Mouse (Mus musculus) cerebral cortex, adult 2 months (tissue): Measurements from ENCODE around the gene Ptgdr2.

ENCODE experiments used
- WGBS: fragments of 180-500 bp; shearing (Covaris S2); methylation state at CpG from one replicate; pipeline ENCODE4 v1.1.7; 2018; 5-methylcytosine and 5-hydroxymethylcytosine counted together

Ptgdr2 gene

GRCm38 (mm10) chr19:10975187-10975586 is 38.2 kb downstream of the Ptgdr2 start:
- 88% methylated on average over 2 of the region's 2 CpGs for WGBS

DNA sequence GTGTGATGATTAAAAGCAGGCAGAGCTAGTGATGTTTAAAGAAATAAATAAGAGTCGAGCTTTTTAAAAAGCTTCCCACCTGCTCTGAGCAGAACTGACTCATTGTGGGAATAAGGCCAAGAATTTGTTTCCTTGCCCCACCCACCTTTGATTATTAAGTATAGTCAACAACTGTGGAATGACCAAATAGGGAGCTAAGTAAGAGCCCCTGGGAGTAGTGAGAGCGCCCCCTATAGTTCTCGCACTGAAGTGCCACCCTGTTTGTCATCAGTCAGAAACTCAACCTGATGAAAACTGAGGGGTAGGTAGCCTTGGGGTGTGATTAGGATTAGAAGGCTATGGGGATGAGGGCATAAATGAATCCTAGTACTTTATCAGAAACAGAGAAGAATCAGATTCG is 39.4 kb downstream of the Ptgdr2 start:
- whole genome bisulfite sequencing, result 39% methylated on average over 4 of the region's 4 CpGs

DNA sequence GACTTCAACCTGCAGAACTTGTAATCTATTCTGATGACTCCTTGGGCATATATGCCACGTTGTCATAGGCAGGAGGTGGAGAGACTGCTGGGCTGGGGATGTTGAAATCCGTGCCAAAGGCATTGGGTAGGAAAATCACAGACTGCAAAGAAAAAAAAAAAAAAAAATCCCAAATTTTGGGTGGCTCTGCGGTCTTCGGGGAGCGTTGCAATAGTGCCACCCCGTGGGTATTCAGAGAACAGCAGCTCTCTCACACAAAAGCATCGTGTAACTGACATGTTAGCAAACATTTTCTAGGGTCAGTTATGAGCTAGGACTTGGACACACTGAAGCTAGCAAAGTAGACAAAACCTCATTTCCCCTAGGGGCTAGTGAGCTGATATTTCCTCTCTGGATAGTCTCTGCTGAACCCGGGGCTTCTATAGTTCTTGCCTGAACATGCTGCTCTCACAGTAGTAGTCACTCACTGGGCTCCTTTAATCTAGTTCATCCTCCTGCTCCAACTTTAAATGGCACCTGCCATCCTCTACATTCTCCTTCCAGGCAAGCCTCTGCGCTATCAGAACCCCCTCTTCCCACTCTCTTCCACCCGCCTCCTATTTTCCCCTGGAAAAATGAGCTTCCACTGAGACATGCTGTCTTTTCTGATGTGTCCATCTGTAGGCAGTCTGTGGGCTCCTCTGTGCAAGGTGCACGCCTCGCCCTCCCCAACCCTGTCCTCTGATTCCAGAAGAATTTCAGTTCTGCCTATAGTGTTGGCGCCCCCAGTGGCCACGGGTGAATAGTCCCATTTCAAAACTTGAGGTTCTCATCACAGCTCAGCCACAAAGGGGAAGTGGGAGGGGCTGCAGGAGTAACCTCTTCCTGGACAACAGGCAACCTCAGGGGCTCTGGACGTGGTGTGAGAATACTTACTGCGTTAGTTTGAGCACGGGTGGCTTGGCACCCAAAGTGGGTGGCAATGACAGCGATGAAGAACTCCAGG is 42.5 kb downstream of the Ptgdr2 start:
- WGBS, result 9% methylated on average over 18 of the region's 18 CpGs

GRCm38 (mm10) chr19:10980210-10980609 is 43.2 kb downstream of the Ptgdr2 start:
- WGBS, result 85% methylated on average over 5 of the region's 5 CpGs

- 31% methylated on average over 14 of the region's 14 CpGs for WGBS
These were observed 46.2 kb downstream of the Ptgdr2 start for GRCm38 (mm10) chr19:10983146-10983545.

GRCm38 (mm10) chr19:10984551-10984950 is 47.6 kb downstream of the Ptgdr2 start:
- 81% methylated on average over 13 of the region's 13 CpGs for WGBS

DNA sequence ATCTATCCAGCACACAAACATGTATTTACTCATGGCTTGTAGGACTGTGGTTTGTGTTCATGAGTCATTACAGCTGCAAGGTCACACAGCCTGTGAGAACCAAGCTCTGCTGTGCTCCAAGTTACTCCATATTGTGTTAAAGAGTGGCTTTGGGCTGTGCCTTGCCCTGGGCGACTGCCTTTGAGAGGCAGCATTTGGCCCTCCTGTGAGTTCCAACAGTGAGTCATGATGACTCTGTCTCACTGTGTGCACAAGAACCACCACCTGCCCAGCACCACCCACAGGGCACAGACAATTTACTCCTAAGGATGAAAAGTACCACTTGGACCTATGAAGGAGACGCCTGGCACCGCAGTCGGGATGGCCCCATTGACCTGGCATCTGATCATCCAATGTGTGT is 48.9 kb downstream of the Ptgdr2 start:
- WGBS, result 81% methylated on average over 4 of the region's 4 CpGs

- 95% methylated on average over 1 of the region's 1 CpGs for WGBS
These were observed 51.6 kb downstream of the Ptgdr2 start for GRCm38 (mm10) chr19:10988563-10988962.

GRCm38 (mm10) chr19:10990751-10991150 is 53.8 kb downstream of the Ptgdr2 start:
- WGBS, result 78% methylated on average over 1 of the region's 1 CpGs
